Mouse (Mus musculus): Measurements from ENCODE around the gene Fgf10.

GRCm38 (mm10) chr13:118823113-118823512, 153.5 kb downstream of the Fgf10 start:
- TF ChIP-seq CTCF (IDR thresholded peaks at IDR 0.05; ENCODE audit: low read depth, low read length), result no peak
- no peak for TF ChIP-seq POLR2A (IDR thresholded peaks at IDR 0.05; ENCODE audit: borderline replicate concordance, low read depth, low read length)

Measured in bone marrow macrophage, adult 2 months (primary cell).